In genomic region chr17:51554446-51554845, GRCm38 (mm10) we compare ENCODE assay signal across 23 mouse cellular contexts.
"Had no signal": no experiment of that assay in that cellular context is flagged by ENCODE, and none has a peak within 500 bp of the region (broad histone marks: within the 10 kb centered on the region; RNA-seq: fewer than 3 reads in every experiment).

No protein-coding gene starts in this region.

- DNase-seq: kidney, adult 11 months; kidney, adult 8-10 months; kidney, postnatal 25 days; layer of hippocampus, adult 9-11 months; layer of hippocampus, postnatal 36 days; lung, embryonic 14.5 days; right cerebral cortex, adult 18-20 months; right cerebral cortex, postnatal 14 days; right cerebral cortex, postnatal 4 days; thymus, adult 2 months; thymus, postnatal 14 days; thymus, postnatal 4 days had no signal

- H3K27me3 ChIP-seq: liver, embryonic 15.5 days; midbrain, embryonic 12.5 days; midbrain, embryonic 15.5 days; neural tube, embryonic 12.5 days; neural tube, embryonic 15.5 days had no signal

- H3K27ac ChIP-seq: kidney, postnatal 0 days; layer of hippocampus, adult 2 months; left cerebral cortex, adult 2 months; liver, embryonic 15.5 days; macrophage; midbrain, embryonic 12.5 days; midbrain, embryonic 15.5 days; neural tube, embryonic 12.5 days; neural tube, embryonic 15.5 days; stomach, postnatal 0 days had no signal

- H3K4me3 ChIP-seq: layer of hippocampus, adult 2 months; left cerebral cortex, adult 2 months; liver, embryonic 15.5 days; midbrain, embryonic 12.5 days; midbrain, embryonic 15.5 days; neural tube, embryonic 12.5 days; neural tube, embryonic 15.5 days had no signal

- H3K9me3 ChIP-seq: liver, embryonic 15.5 days; midbrain, embryonic 12.5 days; midbrain, embryonic 15.5 days; neural tube, embryonic 12.5 days; neural tube, embryonic 15.5 days had no signal

- H3K4me2 ChIP-seq: liver, embryonic 15.5 days; lung, embryonic 14.5 days; midbrain, embryonic 12.5 days; midbrain, embryonic 15.5 days; neural tube, embryonic 12.5 days; neural tube, embryonic 15.5 days had no signal

- H3K36me3 ChIP-seq: liver, embryonic 15.5 days; midbrain, embryonic 12.5 days; midbrain, embryonic 15.5 days; neural tube, embryonic 12.5 days; neural tube, embryonic 15.5 days had no signal

- H3K4me1 ChIP-seq: liver, embryonic 15.5 days; midbrain, embryonic 12.5 days; midbrain, embryonic 15.5 days; neural tube, embryonic 12.5 days; neural tube, embryonic 15.5 days had no signal

- ATAC-seq: lung, postnatal 0 days; midbrain, embryonic 15.5 days had no signal

- H3K9ac ChIP-seq: liver, embryonic 15.5 days; lung, embryonic 14.5 days; midbrain, embryonic 12.5 days; midbrain, embryonic 15.5 days; neural tube, embryonic 12.5 days; neural tube, embryonic 15.5 days had no signal
